Mouse (Mus musculus) testis, adult 2 months (tissue): ENCODE measurements around the gene Rbms3.
A peak's percentile ranks its signal among the peaks of the same experiment; 100 is the strongest.

ENCODE experiments used
- CTCF ChIP-seq: fragments of 200-500 bp; IDR thresholded peaks from 2 replicates; pipeline ENCODE4 v1.5.1; 2012; ENCODE audit warnings: low read depth, mild to moderate bottlenecking, inconsistent platforms, low read length, moderate library complexity; ENCODE audit not compliant: control insufficient read depth, insufficient read depth, insufficient replicate concordance
- POLR2A ChIP-seq: fragments of 200-500 bp; IDR thresholded peaks from 2 replicates; pipeline ENCODE4 v1.6.1; 2012; ENCODE audit warnings: low read depth, mild to moderate bottlenecking, inconsistent platforms, low read length, moderate library complexity; ENCODE audit not compliant: control insufficient read depth

DNA sequence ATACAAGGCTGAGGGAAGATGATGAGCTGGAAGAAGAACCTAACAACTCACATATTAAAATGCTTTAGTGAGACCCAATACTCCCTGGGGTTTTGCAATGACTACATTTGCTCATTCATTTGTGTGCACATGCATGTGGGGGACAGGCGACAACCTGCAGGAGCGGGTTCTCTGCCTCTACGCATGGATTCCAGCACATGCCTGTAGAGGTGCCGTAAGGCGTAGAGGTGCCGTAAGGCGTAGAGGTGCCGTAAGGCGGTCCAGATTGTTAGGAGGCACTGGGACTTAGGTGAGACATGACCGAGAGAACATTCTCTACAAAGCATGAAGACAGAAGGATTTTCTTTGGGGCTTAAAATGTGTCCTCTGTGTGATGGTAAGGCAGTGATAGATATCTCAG, 1033.7 kb downstream of the Rbms3 start:
- no peak for TF ChIP-seq CTCF
- TF ChIP-seq POLR2A = peak; percentile 61; the same call in 1 of the 2 replicates
